Mouse (Mus musculus) C2C12 (cell line): ENCODE data around the gene E130308A19Rik.

Experiments used
- CEBPB ChIP-seq: IDR thresholded peaks from one replicate; pipeline ENCODE4 v1.6.1; 2011; ENCODE audit warnings: low read depth, mild to moderate bottlenecking, control low read depth, moderate library complexity
- CTCF ChIP-seq: IDR thresholded peaks from one replicate; pipeline ENCODE4 v1.5.1; 2011; ENCODE audit not compliant: control insufficient read depth, insufficient read depth, insufficient read length
- FOSL1 ChIP-seq: IDR thresholded peaks from one replicate; pipeline ENCODE4 v1.8.0; 2011; ENCODE audit warnings: mild to moderate bottlenecking, low read length; ENCODE audit not compliant: poor library complexity, insufficient read depth, severe bottlenecking
- MAX ChIP-seq: IDR thresholded peaks from one replicate; pipeline ENCODE4 v1.6.1; 2011; ENCODE audit warnings: mild to moderate bottlenecking, control low read depth
- MYOD1 ChIP-seq: IDR thresholded peaks from one replicate; pipeline ENCODE4 v1.6.1; 2011; ENCODE audit warnings: low read depth; ENCODE audit not compliant: control insufficient read depth, insufficient read length
- MYOG ChIP-seq: IDR thresholded peaks from one replicate; pipeline ENCODE4 v1.6.1; 2011; ENCODE audit not compliant: control insufficient read depth, insufficient read length; ENCODE audit errors: extremely low read depth
- USF1 ChIP-seq: IDR thresholded peaks from one replicate; pipeline ENCODE4 v1.6.1; 2011; ENCODE audit warnings: low read depth, mild to moderate bottlenecking, control low read depth, moderate library complexity

DNA sequence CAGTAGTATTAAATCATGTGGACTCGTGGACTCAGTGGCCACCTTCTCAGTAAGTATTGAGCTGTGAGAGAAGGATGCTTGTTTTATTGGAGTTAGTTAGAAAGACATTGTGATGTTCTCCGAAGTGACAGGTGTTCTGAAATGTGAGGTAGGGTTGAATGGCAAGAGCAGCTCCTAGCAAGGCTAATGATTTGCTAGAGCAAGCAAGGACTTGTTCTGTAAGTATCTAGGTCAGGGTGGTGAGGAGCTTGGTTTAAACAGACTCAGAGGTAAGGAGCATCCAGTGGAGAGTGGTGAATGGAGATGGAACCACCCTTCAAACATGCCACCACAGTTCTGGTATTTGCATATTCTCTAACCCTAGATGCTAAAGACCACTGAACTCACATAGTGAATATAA, 16.6 kb downstream of the E130308A19Rik start:
- TF ChIP-seq USF1, result no peak
- no peak for TF ChIP-seq CTCF
- TF ChIP-seq CEBPB, result no peak
- TF ChIP-seq MYOG, result no peak
- no peak for TF ChIP-seq MAX
- TF ChIP-seq MYOD1, result no peak
- TF ChIP-seq FOSL1, result no peak
